Mouse (Mus musculus) bone marrow macrophage, adult 2 months (primary cell): ENCODE results near the gene Gsn.

Source experiments
- CTCF ChIP-seq: IDR thresholded peaks from 2 replicates; pipeline ENCODE4 v1.5.1; 2012; ENCODE audit warnings: low read depth, mild to moderate bottlenecking, low read length, moderate library complexity
- POLR2A ChIP-seq: IDR thresholded peaks from 2 replicates; pipeline ENCODE4 v1.6.1; 2012; ENCODE audit warnings: mild to moderate bottlenecking, low read depth, low read length, borderline replicate concordance

- no peak for TF ChIP-seq CTCF
- no peak for TF ChIP-seq POLR2A
Observed at GRCm38 (mm10) chr2:35309906-35310493, 53.8 kb downstream of the Gsn start.
